Mouse (Mus musculus) embryonic facial prominence, embryonic 14.5 days (tissue): ENCODE data around the gene Stpg3. TPM values are rescaled to one million over a fixed set of nuclear protein-coding genes. Genes with fewer than 3 reads are reported as not detected.

ENCODE experiments used
- ATAC-seq: fragments of 200-750 bp; cut with Nextera tagmentation; 2 replicates; pipeline ENCODE4 v1.8.0; 2017; ENCODE audit warnings: low read depth, moderate number of reproducible peaks, moderate TSS enrichment
- DNase-seq: peaks from one replicate; pipeline ENCODE4 v3.0.0-alpha.2; 2015; ENCODE audit warnings: low spot score
- H3K27ac ChIP-seq: fragments of 300-500 bp; sonication (generic); replicated peaks from 2 replicates; pipeline ENCODE4 v1.5.1; 2014; ENCODE audit warnings: low read depth, mild to moderate bottlenecking, low read length, moderate library complexity
- H3K27me3 ChIP-seq: fragments of 300-500 bp; sonication (generic); replicated peaks from 2 replicates; pipeline ENCODE4 v1.6.1; 2014; ENCODE audit warnings: low read length; ENCODE audit not compliant: control insufficient read depth, insufficient read depth
- H3K36me3 ChIP-seq: fragments of 300-500 bp; sonication (generic); 2 replicates; pipeline ENCODE4 v1.6.1; 2014; ENCODE audit warnings: low read length, mixed read lengths; ENCODE audit not compliant: control insufficient read depth, insufficient read depth
- H3K4me1 ChIP-seq: fragments of 300-500 bp; sonication (generic); 2 replicates; pipeline ENCODE4 v1.6.1; 2014; ENCODE audit warnings: antibody characterized with exemption, low read length; ENCODE audit not compliant: control insufficient read depth, insufficient read depth
- H3K4me2 ChIP-seq: fragments of 300-500 bp; sonication (generic); 2 replicates; pipeline ENCODE4 v1.6.1; 2014; ENCODE audit warnings: low read depth, mild to moderate bottlenecking, low read length, moderate library complexity, mixed read lengths
- H3K4me3 ChIP-seq: fragments of 300-500 bp; sonication (generic); 2 replicates; pipeline ENCODE4 v1.5.1; 2014; ENCODE audit warnings: low read depth, mild to moderate bottlenecking, low read length
- H3K9ac ChIP-seq: fragments of 300-500 bp; sonication (generic); 2 replicates; pipeline ENCODE4 v1.6.1; 2014; ENCODE audit warnings: low read depth, mild to moderate bottlenecking, low read length, moderate library complexity, mixed read lengths
- H3K9me3 ChIP-seq: fragments of 300-500 bp; sonication (generic); 2 replicates; pipeline ENCODE4 v1.6.1; 2016; ENCODE audit warnings: low read length; ENCODE audit not compliant: control insufficient read depth
- WGBS: fragments of 180-500 bp; shearing (Covaris S2); extraction: QIAGEN DNeasy Blood & Tissue Kit; methylation state at CpG from one replicate; pipeline ENCODE4 v1.1.7; 2014; 5-methylcytosine and 5-hydroxymethylcytosine counted together
- polyA plus RNA-seq: library from polyadenylated mRNA; unstranded; fragments of >200 nt; fragmentation: Nextera tagmentation; extraction: Ambion mirVana; gene quantifications from 2 replicates; pipeline ENCODE4 v1.2.1, GENCODE M21; 2014

Gene Stpg3
- polyA plus RNA-seq, 1 experiment from 2014 or later = not detected

GRCm38 (mm10) chr2:25224492-25224765, 10.0 kb upstream of the Stpg3 start, which contains the start of gene Tubb4b:
TSS of gene Tubb4b (minus strand) at chr2:25224702.
- under 1% methylated on average over 12 of the region's 17 CpGs for WGBS
- Histone ChIP-seq H3K4me3 (peak within 1 kb of the TSS; percentile 91), H3K36me3 (peaks cover 10% of the 10 kb centered on the region), H3K4me1 (peaks cover 17% of the 10 kb centered on the region), H3K4me2 (peak within 1 kb of the TSS; percentile 94), H3K27me3 (no peaks in the 10 kb centered on the region), H3K27ac (peak within 1 kb of the TSS; percentile 97), H3K9me3 (no peaks in the 10 kb centered on the region), H3K9ac (peak within 1 kb of the TSS; percentile 89)
- ATAC-seq (no peak), DNase-seq (no peak)

GRCm38 (mm10) chr2:25223681-25224491, 9.4 kb upstream of the Stpg3 start:
- WGBS = under 1% methylated on average over 49 of the region's 53 CpGs
- Histone ChIP-seq H3K4me3 (peak overlapping the region; percentile 91), H3K9me3 (no peaks in the 10 kb centered on the region), H3K36me3 (peaks cover 10% of the 10 kb centered on the region), H3K9ac (peak overlapping the region; percentile 89), H3K4me1 (peaks cover 15% of the 10 kb centered on the region), H3K27me3 (no peaks in the 10 kb centered on the region), H3K27ac (peak overlapping the region; percentile 91), H3K4me2 (peak overlapping the region; percentile 94)
- ATAC-seq = peak; percentile 10
- peak; percentile 71 for DNase-seq

- Histone ChIP-seq H3K4me1 (peaks cover 11% of the 10 kb centered on the region; the same call in 1 of the 2 replicates), H3K4me2 (no peak overlapping the region), H3K27ac (no peak overlapping the region), H3K36me3 (peaks cover 10% of the 10 kb centered on the region), H3K9ac (no peak overlapping the region), H3K4me3 (no peak overlapping the region), H3K9me3 (no peaks in the 10 kb centered on the region), H3K27me3 (no peaks in the 10 kb centered on the region)
- ATAC-seq = no peak
- DNase-seq = no peak
- 71% methylated on average over 5 of the region's 5 CpGs for WGBS
Observed at GRCm38 (mm10) chr2:25221331-25221772, 6.9 kb upstream of the Stpg3 start.

GRCm38 (mm10) chr2:25218445-25218844, 4.0 kb upstream of the Stpg3 start, which contains the start of gene Fam166a:
TSS of gene Fam166a (plus strand) at chr2:25218745.
- Histone ChIP-seq H3K4me3 (no peak within 1 kb of the TSS), H3K4me1 (peaks cover 3% of the 10 kb centered on the region; the same call in 1 of the 2 replicates), H3K9ac (no peak within 1 kb of the TSS), H3K27ac (no peak within 1 kb of the TSS), H3K9me3 (no peaks in the 10 kb centered on the region), H3K27me3 (no peaks in the 10 kb centered on the region), H3K4me2 (no peak within 1 kb of the TSS), H3K36me3 (peaks cover 10% of the 10 kb centered on the region)
- ATAC-seq = no peak
- no peak for DNase-seq

- no peaks in the 10 kb centered on the region for H3K9me3 ChIP-seq
- no peak overlapping the region for H3K9ac ChIP-seq
- no peaks in the 10 kb centered on the region for H3K4me1 ChIP-seq
- H3K4me3 ChIP-seq = no peak overlapping the region
- no peak for DNase-seq
- 51% methylated on average over 2 of the region's 2 CpGs for WGBS
- H3K4me2 ChIP-seq = no peak overlapping the region
- H3K27me3 ChIP-seq = no peaks in the 10 kb centered on the region
- ATAC-seq = no peak
- H3K36me3 ChIP-seq = peaks cover 10% of the 10 kb centered on the region
- H3K27ac ChIP-seq = no peak overlapping the region
Observed at GRCm38 (mm10) chr2:25217666-25218065, 3.2 kb upstream of the Stpg3 start.

- no peak overlapping the region for H3K4me2 ChIP-seq
- no peaks in the 10 kb centered on the region for H3K9me3 ChIP-seq
- no peak overlapping the region for H3K9ac ChIP-seq
- H3K27me3 ChIP-seq = no peaks in the 10 kb centered on the region
- ATAC-seq (no peak), DNase-seq (no peak)
- H3K27ac ChIP-seq = no peak overlapping the region
- H3K36me3 ChIP-seq = peaks cover 8% of the 10 kb centered on the region; the same call in 1 of the 2 replicates
- WGBS = 71% methylated on average over 17 of the region's 23 CpGs
- peaks cover 11% of the 10 kb centered on the region for H3K4me1 ChIP-seq
- H3K4me3 ChIP-seq = no peak overlapping the region
Observed at GRCm38 (mm10) chr2:25213266-25213865, 1.1 kb downstream of the Stpg3 start.

- DNase-seq = peak; percentile 96
- peak within 1 kb of the TSS; percentile 91 for H3K27ac ChIP-seq
- H3K36me3 ChIP-seq = peaks cover 26% of the 10 kb centered on the region
- peak within 1 kb of the TSS; percentile 74 for H3K4me2 ChIP-seq
- H3K4me1 ChIP-seq = peaks cover 11% of the 10 kb centered on the region
- 0% methylated on average over 25 of the region's 44 CpGs for WGBS
- no peaks in the 10 kb centered on the region for H3K9me3 ChIP-seq
- no peaks in the 10 kb centered on the region for H3K27me3 ChIP-seq
- peak; percentile 97 for ATAC-seq
- H3K9ac ChIP-seq = peak within 1 kb of the TSS; percentile 88
- peak within 1 kb of the TSS; percentile 85 for H3K4me3 ChIP-seq
Observed at GRCm38 (mm10) chr2:25211121-25211670, 3.2 kb downstream of the Stpg3 start, which contains the start of gene Nelfb. TSS of gene Nelfb (minus strand) at chr2:25211489.

GRCm38 (mm10) chr2:25210686-25211085, 3.8 kb downstream of the Stpg3 start:
- no peak for ATAC-seq
- Histone ChIP-seq H3K27ac (peak overlapping the region; percentile 91), H3K4me2 (peak overlapping the region; percentile 74), H3K27me3 (no peaks in the 10 kb centered on the region), H3K36me3 (peaks cover 31% of the 10 kb centered on the region), H3K4me3 (peak overlapping the region; percentile 85), H3K9me3 (no peaks in the 10 kb centered on the region), H3K4me1 (peaks cover 11% of the 10 kb centered on the region), H3K9ac (peak overlapping the region; percentile 88)
- DNase-seq = no peak
- under 1% methylated on average over 22 of the region's 24 CpGs for WGBS
